Mouse (Mus musculus): ENCODE data around the gene Usp7. TPM values are rescaled to one million over a fixed set of nuclear protein-coding genes. Genes with fewer than 3 reads are reported as not detected.

The Usp7 gene
- total and polyA plus RNA-seq, 3 experiments: 94.2 to 425 (median 101) TPM

DNA sequence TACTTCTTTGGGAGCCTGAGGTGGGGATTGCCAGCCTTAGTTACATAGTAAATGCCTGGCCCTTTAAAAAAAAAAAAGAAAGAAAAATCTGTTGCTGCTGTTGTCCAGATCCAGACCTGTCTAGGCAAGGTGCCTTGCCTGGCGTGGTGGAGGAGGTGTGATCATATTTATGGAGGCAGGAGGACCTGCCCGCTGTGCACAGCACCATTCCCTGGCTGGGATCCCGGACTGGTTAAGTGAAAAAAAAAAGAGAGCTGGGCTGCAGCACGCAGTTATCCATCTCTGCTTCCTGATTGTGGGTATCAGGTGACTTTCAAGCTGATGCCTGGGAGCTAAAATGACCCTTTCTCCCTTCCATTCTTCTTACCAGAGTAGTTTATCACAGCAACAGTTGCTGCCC lies 107.0 kb downstream of the Usp7 start:
- H3K9ac ChIP-seq (ENCODE audit: control insufficient read depth, low read depth, low read length, poor library complexity, severe bottlenecking): no peak overlapping the region
- TF ChIP-seq CHD2 (IDR thresholded peaks at IDR 0.05; ENCODE audit: low read length) (no peak), ZMIZ1 (IDR thresholded peaks at IDR 0.05; ENCODE audit: low read depth, low read length) (no peak), TAL1 (IDR thresholded peaks at IDR 0.05; ENCODE audit: low read length) (no peak), GABPA (IDR thresholded peaks at IDR 0.05; ENCODE audit: low read depth, low read length) (no peak)
- H3K27me3 ChIP-seq (ENCODE audit: control insufficient read depth in 1 of 2, insufficient read depth in 2 of 2, low read length in 2 of 2): no peaks in the 10 kb centered on the region
- H3K4me1 ChIP-seq (ENCODE audit: control insufficient read depth in 1 of 2, insufficient read depth in 2 of 2, low read length in 2 of 2): peaks cover 0 to 19% of the 10 kb centered on the region in 2 experiments; a peak in 2 of 4 replicates
- H3K4me3 ChIP-seq (ENCODE audit: control insufficient read depth in 1 of 2, insufficient read depth in 1 of 2, low read depth in 2 of 2, low read length in 2 of 2): no peak overlapping the region
- H3K36me3 ChIP-seq (ENCODE audit: control insufficient read depth in 1 of 2, insufficient read depth in 2 of 2, low read length in 2 of 2): peaks cover under 1 to 11% of the 10 kb centered on the region in 2 experiments; a peak in 3 of 4 replicates
- no peaks in the 10 kb centered on the region for H3K9me3 ChIP-seq (replicated peaks; ENCODE audit: insufficient read depth, low read length)
- no peak for DNase-seq (ENCODE audit: low read depth, low spot score)
- H3K79me2 ChIP-seq (ENCODE audit: control insufficient read depth, insufficient read depth, low read length, poor library complexity): no peaks in the 10 kb centered on the region
- no peak overlapping the region for H3K27ac ChIP-seq (ENCODE audit: control insufficient read depth, low read depth, low read length)

DNA sequence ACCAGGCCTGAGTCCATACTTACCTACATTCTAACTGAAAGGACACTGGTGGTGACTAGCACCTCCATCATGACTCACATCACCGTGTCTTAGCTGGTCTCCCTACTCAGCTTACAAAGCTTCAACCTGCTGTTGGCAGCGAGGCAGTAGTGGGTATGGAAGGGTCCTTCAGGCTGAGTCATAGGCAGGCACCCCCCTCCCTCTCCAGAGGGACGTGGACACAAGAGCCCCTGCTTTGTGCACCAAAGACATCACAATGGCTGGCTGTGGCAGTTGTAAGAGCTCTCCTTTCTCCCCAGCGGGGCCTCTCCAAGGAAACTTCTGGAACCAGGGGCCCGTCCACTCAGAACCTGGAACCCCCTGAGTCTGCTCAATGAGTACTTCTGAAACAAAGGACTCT lies 111.6 kb downstream of the Usp7 start, which contains the start of gene Gm5767:
Gene Gm5767, plus strand, starts transcription at position 301 of the 400 bp plus-strand sequence.
- Histone ChIP-seq H3K4me1 (ENCODE audit: control insufficient read depth in 1 of 2, insufficient read depth in 2 of 2, low read length in 2 of 2) (peaks cover 13 to 30% of the 10 kb centered on the region in 2 experiments), H3K9ac (ENCODE audit: control insufficient read depth, low read depth, low read length, poor library complexity, severe bottlenecking) (no peak within 1 kb of the TSS), H3K27me3 (ENCODE audit: control insufficient read depth in 1 of 2, insufficient read depth in 2 of 2, low read length in 2 of 2) (no peaks in the 10 kb centered on the region), H3K4me3 (ENCODE audit: control insufficient read depth in 1 of 2, insufficient read depth in 1 of 2, low read depth in 2 of 2, low read length in 2 of 2) (no peak within 1 kb of the TSS), H3K36me3 (ENCODE audit: control insufficient read depth in 1 of 2, insufficient read depth in 2 of 2, low read length in 2 of 2) (peaks cover 0 to 23% of the 10 kb centered on the region in 2 experiments; a peak in 2 of 4 replicates), H3K79me2 (ENCODE audit: control insufficient read depth, insufficient read depth, low read length, poor library complexity) (no peaks in the 10 kb centered on the region), H3K9me3 (replicated peaks; ENCODE audit: insufficient read depth, low read length) (no peaks in the 10 kb centered on the region), H3K27ac (ENCODE audit: control insufficient read depth, low read depth, low read length) (no peak within 1 kb of the TSS)
- TF ChIP-seq ZMIZ1 (IDR thresholded peaks at IDR 0.05; ENCODE audit: low read depth, low read length): no peak
- TF ChIP-seq CHD2 (IDR thresholded peaks at IDR 0.05; ENCODE audit: low read length): no peak
- TF ChIP-seq MAX (IDR thresholded peaks at IDR 0.05; ENCODE audit: low read length): no peak
- no peak for TF ChIP-seq POLR2A (IDR thresholded peaks at IDR 0.05; ENCODE audit: control insufficient read depth in 1 of 2, insufficient read depth in 1 of 2, low read depth in 1 of 2, low read length in 2 of 2, poor library complexity in 1 of 2)
- no peak for TF ChIP-seq KAT2A (conservative IDR thresholded peaks at IDR 0.05; ENCODE audit: low read depth, low read length)
- no peak for TF ChIP-seq SMC3 (IDR thresholded peaks at IDR 0.05; ENCODE audit: low read depth, low read length)
- TF ChIP-seq UBTF (IDR thresholded peaks at IDR 0.05; ENCODE audit: borderline replicate concordance, insufficient read depth, low read depth, low read length): no peak
- no peak for TF ChIP-seq TAL1 (IDR thresholded peaks at IDR 0.05; ENCODE audit: low read length)
- TF ChIP-seq RAD21 (IDR thresholded peaks at IDR 0.05; ENCODE audit: low read depth, low read length): no peak
- TF ChIP-seq ETS1 (IDR thresholded peaks at IDR 0.05; ENCODE audit: low read depth, low read length): no peak
- TF ChIP-seq SIN3A (IDR thresholded peaks at IDR 0.05; ENCODE audit: low read length): no peak
- no peak for TF ChIP-seq USF2 (IDR thresholded peaks at IDR 0.05; ENCODE audit: borderline replicate concordance in 1 of 2, insufficient read depth in 1 of 2, low read depth in 1 of 2, low read length in 2 of 2)
- no peak for TF ChIP-seq CHD1 (IDR thresholded peaks at IDR 0.05; ENCODE audit: low read depth, low read length)
- no peak for TF ChIP-seq CTCF (IDR thresholded peaks at IDR 0.05 in 2 of 3, conservative IDR thresholded peaks at IDR 0.05 in 1 of 3; ENCODE audit: control insufficient read depth in 1 of 3, insufficient read depth in 1 of 3, low read depth in 2 of 3, low read length in 3 of 3, poor library complexity in 1 of 3, severe bottlenecking in 1 of 3)
- TF ChIP-seq MAFK (IDR thresholded peaks at IDR 0.05; ENCODE audit: borderline replicate concordance, low read depth, low read length): no peak
- TF ChIP-seq USF1 (IDR thresholded peaks at IDR 0.05; ENCODE audit: low read depth, low read length): no peak
- no peak for DNase-seq (ENCODE audit: low read depth, low spot score)

All from MEL (cell line).